Mouse (Mus musculus): ENCODE measurements around the gene Napsa. TPM values are rescaled to one million over a fixed set of nuclear protein-coding genes. Genes with fewer than 3 reads are reported as not detected.

Napsa gene
- polyA plus RNA-seq, 1 experiment from 2014 or later, result 2.7 TPM

GRCm38 (mm10) chr7:44604619-44605018, 32.4 kb downstream of the Napsa start:
- in situ Hi-C loops (cut with MboI; ENCODE audit: low pct_unique_long_range_greater_than_20kb), result no loop called here
- TF ChIP-seq CTCF (IDR thresholded peaks at IDR 0.05), result no peak
- ChIA-PET POLR2A (no interaction called here), CTCF (no interaction called here)
- no peak for ATAC-seq
- DNase-seq (ENCODE audit: low read depth, low spot score), result no peak
- H3K27me3 ChIP-seq, result peaks cover 23% of the 10 kb centered on the region

- DNase-seq (ENCODE audit: low read depth, low spot score), result no peak
- in situ Hi-C loops (cut with MboI; ENCODE audit: low pct_unique_long_range_greater_than_20kb), result no loop called here
- ATAC-seq, result no peak
- H3K27me3 ChIP-seq, result peaks cover 23% of the 10 kb centered on the region
- CTCF ChIA-PET, result no interaction called here
- TF ChIP-seq CTCF (IDR thresholded peaks at IDR 0.05), result no peak
- POLR2A ChIA-PET, result no interaction called here
Measured at GRCm38 (mm10) chr7:44605436-44605835, 33.3 kb downstream of the Napsa start.

GRCm38 (mm10) chr7:44606171-44606901, 34.2 kb downstream of the Napsa start:
- CTCF ChIA-PET, result no interaction called here
- POLR2A ChIA-PET, result interaction anchor here (0.6 kb wide), 1 partner anchor 69 kb away, joined by 3 read pairs; no protein-coding TSS in a partner anchor
- H3K27me3 ChIP-seq, result peaks cover 26% of the 10 kb centered on the region
- no peak for DNase-seq (ENCODE audit: low read depth, low spot score)
- in situ Hi-C loops (cut with MboI; ENCODE audit: low pct_unique_long_range_greater_than_20kb), result no loop called here
- no peak for TF ChIP-seq CTCF (IDR thresholded peaks at IDR 0.05)
- ATAC-seq, result no peak

- ChIA-PET POLR2A (no interaction called here), CTCF (no interaction called here)
- H3K27me3 ChIP-seq, result peaks cover 13% of the 10 kb centered on the region
- in situ Hi-C loops (cut with MboI; ENCODE audit: low pct_unique_long_range_greater_than_20kb), result no loop called here
- no peak for ATAC-seq
- no peak for TF ChIP-seq CTCF (IDR thresholded peaks at IDR 0.05)
- no peak for DNase-seq (ENCODE audit: low read depth, low spot score)
Measured at GRCm38 (mm10) chr7:44612192-44612591, 40.0 kb downstream of the Napsa start.

- CTCF ChIA-PET, result no interaction called here
- in situ Hi-C loops (cut with MboI; ENCODE audit: low pct_unique_long_range_greater_than_20kb), result no loop called here
- POLR2A ChIA-PET, result no interaction called here
- ATAC-seq (no peak), DNase-seq (ENCODE audit: low read depth, low spot score) (no peak)
- TF ChIP-seq CTCF (IDR thresholded peaks at IDR 0.05), result no peak
- peaks cover 5% of the 10 kb centered on the region for H3K27me3 ChIP-seq
Measured at GRCm38 (mm10) chr7:44614041-44614688, 42.0 kb downstream of the Napsa start.

GRCm38 (mm10) chr7:44615309-44615708, 43.1 kb downstream of the Napsa start:
- TF ChIP-seq CTCF (IDR thresholded peaks at IDR 0.05), result no peak

GRCm38 (mm10) chr7:44615987-44616386, 43.8 kb downstream of the Napsa start:
- TF ChIP-seq CTCF (IDR thresholded peaks at IDR 0.05), result no peak
- peaks cover 5% of the 10 kb centered on the region for H3K27me3 ChIP-seq
- ChIA-PET CTCF (no interaction called here), POLR2A (no interaction called here)
- ATAC-seq, result no peak
- no peak for DNase-seq (ENCODE audit: low read depth, low spot score)
- in situ Hi-C loops (cut with MboI; ENCODE audit: low pct_unique_long_range_greater_than_20kb), result no loop called here

More at GRCm38 (mm10) chr7:44615309-44615708, 43.1 kb downstream of the Napsa start:
- in situ Hi-C loops (cut with MboI; ENCODE audit: low pct_unique_long_range_greater_than_20kb), result no loop called here
- no peak for ATAC-seq
- ChIA-PET POLR2A (no interaction called here), CTCF (no interaction called here)
- DNase-seq (ENCODE audit: low read depth, low spot score), result no peak
- peaks cover 5% of the 10 kb centered on the region for H3K27me3 ChIP-seq

- DNase-seq (ENCODE audit: low read depth, low spot score), result no peak
- H3K27me3 ChIP-seq, result no peaks in the 10 kb centered on the region
- POLR2A ChIA-PET, result no interaction called here
- ATAC-seq, result no peak
- TF ChIP-seq CTCF (IDR thresholded peaks at IDR 0.05), result no peak
- in situ Hi-C loops (cut with MboI; ENCODE audit: low pct_unique_long_range_greater_than_20kb), result no loop called here
- CTCF ChIA-PET, result no interaction called here
Measured at GRCm38 (mm10) chr7:44617059-44617458, 44.9 kb downstream of the Napsa start.

GRCm38 (mm10) chr7:44623714-44624542, 51.7 kb downstream of the Napsa start:
- CTCF ChIA-PET, result interaction anchor here (1.3 kb wide), 1 partner anchor 78 kb away, joined by 3 read pairs; no protein-coding TSS in a partner anchor
- no peak for DNase-seq (ENCODE audit: low read depth, low spot score)
- no peak for TF ChIP-seq CTCF (IDR thresholded peaks at IDR 0.05)
- ATAC-seq, result no peak
- in situ Hi-C loops (cut with MboI; ENCODE audit: low pct_unique_long_range_greater_than_20kb), result no loop called here
- no peaks in the 10 kb centered on the region for H3K27me3 ChIP-seq
- POLR2A ChIA-PET, result no interaction called here

GRCm38 (mm10) chr7:44624543-44624826, 52.3 kb downstream of the Napsa start:
- ATAC-seq, result no peak
- POLR2A ChIA-PET, result no interaction called here
- no peak for DNase-seq (ENCODE audit: low read depth, low spot score)
- in situ Hi-C loops (cut with MboI; ENCODE audit: low pct_unique_long_range_greater_than_20kb), result no loop called here
- no peaks in the 10 kb centered on the region for H3K27me3 ChIP-seq
- no peak for TF ChIP-seq CTCF (IDR thresholded peaks at IDR 0.05)
- CTCF ChIA-PET, result interaction anchor here (1.3 kb wide), 1 partner anchor 77 kb away, joined by 3 read pairs; no protein-coding TSS in a partner anchor

- no peak for TF ChIP-seq CTCF (IDR thresholded peaks at IDR 0.05)
- no peak for DNase-seq (ENCODE audit: low read depth, low spot score)
- no peak for ATAC-seq
- H3K27me3 ChIP-seq, result peaks cover 2% of the 10 kb centered on the region
- in situ Hi-C loops (cut with MboI; ENCODE audit: low pct_unique_long_range_greater_than_20kb), result no loop called here
- POLR2A ChIA-PET, result no interaction called here
- CTCF ChIA-PET, result interaction anchor here (1.3 kb wide), 1 partner anchor 77 kb away, joined by 3 read pairs; no protein-coding TSS in a partner anchor
Measured at GRCm38 (mm10) chr7:44624828-44625227, 52.6 kb downstream of the Napsa start.
